Mouse (Mus musculus): ENCODE measurements around the gene Chrna1. TPM values are rescaled to one million over a fixed set of nuclear protein-coding genes. Genes with fewer than 3 reads are reported as not detected.

Gene Chrna1
- total and polyA plus RNA-seq, 3 experiments: 0.11 TPM; not detected in 2

GRCm38 (mm10) chr2:73588951-73589350, 8.8 kb upstream of the Chrna1 start:
- H3K4me1 ChIP-seq (ENCODE audit: insufficient read depth, low read depth, low read length): no peaks in the 10 kb centered on the region
- DNase-seq (ENCODE audit: low spot score) (no peak), ATAC-seq (ENCODE audit: extremely low read depth, insufficient number of reproducible peaks, low FRiP score, poor library complexity, severe bottlenecking) (no peak)
- no peaks in the 10 kb centered on the region for H3K9me3 ChIP-seq (replicated peaks)
- no peak overlapping the region for H3K4me3 ChIP-seq (ENCODE audit: low read depth, low read length)
- TF ChIP-seq GATA2 (IDR thresholded peaks at IDR 0.05; ENCODE audit: borderline replicate concordance, low read depth, low read length) (no peak), CTCF (IDR thresholded peaks at IDR 0.05; ENCODE audit: low read depth, low read length) (no peak), POLR2AphosphoS5 (IDR thresholded peaks at IDR 0.05; ENCODE audit: insufficient replicate concordance, low read depth, low read length) (no peak), TAL1 (conservative IDR thresholded peaks at IDR 0.05; ENCODE audit: low read depth, low read length) (no peak), GATA1 (IDR thresholded peaks at IDR 0.05; ENCODE audit: borderline replicate concordance, low read length) (no peak)
- no peaks in the 10 kb centered on the region; the same call in 1 of the 2 replicates for H3K27me3 ChIP-seq (ENCODE audit: insufficient read depth, low read length)
- no peaks in the 10 kb centered on the region for H3K36me3 ChIP-seq (replicated peaks)

GRCm38 (mm10) chr2:73587109-73587506, 7.0 kb upstream of the Chrna1 start:
- ATAC-seq (ENCODE audit: extremely low read depth, insufficient number of reproducible peaks, low FRiP score, poor library complexity, severe bottlenecking) (no peak), DNase-seq (ENCODE audit: low spot score) (no peak)
- H3K36me3 ChIP-seq (replicated peaks): no peaks in the 10 kb centered on the region
- H3K4me1 ChIP-seq (ENCODE audit: insufficient read depth, low read depth, low read length): no peaks in the 10 kb centered on the region
- H3K27me3 ChIP-seq (ENCODE audit: insufficient read depth, low read length): peaks cover 8% of the 10 kb centered on the region
- H3K4me3 ChIP-seq (ENCODE audit: low read depth, low read length): no peak overlapping the region
- H3K9me3 ChIP-seq (replicated peaks): no peaks in the 10 kb centered on the region
- no peak for TF ChIP-seq CTCF (IDR thresholded peaks at IDR 0.05; ENCODE audit: low read depth, low read length)

GRCm38 (mm10) chr2:73586392-73587108, 6.4 kb upstream of the Chrna1 start:
- Histone ChIP-seq H3K9me3 (replicated peaks) (no peaks in the 10 kb centered on the region), H3K4me3 (ENCODE audit: low read depth, low read length) (no peak overlapping the region), H3K36me3 (replicated peaks) (no peaks in the 10 kb centered on the region), H3K4me1 (ENCODE audit: insufficient read depth, low read depth, low read length) (no peaks in the 10 kb centered on the region), H3K27me3 (ENCODE audit: insufficient read depth, low read length) (peaks cover 8% of the 10 kb centered on the region)
- no peak for TF ChIP-seq GATA1 (IDR thresholded peaks at IDR 0.05; ENCODE audit: borderline replicate concordance, low read length)
- no peak for TF ChIP-seq TAL1 (conservative IDR thresholded peaks at IDR 0.05; ENCODE audit: low read depth, low read length)
- no peak for TF ChIP-seq POLR2AphosphoS5 (IDR thresholded peaks at IDR 0.05; ENCODE audit: insufficient replicate concordance, low read depth, low read length)
- no peak for TF ChIP-seq GATA2 (IDR thresholded peaks at IDR 0.05; ENCODE audit: borderline replicate concordance, low read depth, low read length)
- TF ChIP-seq CTCF (IDR thresholded peaks at IDR 0.05; ENCODE audit: low read depth, low read length): no peak
- DNase-seq (ENCODE audit: low spot score): no peak
- no peak for ATAC-seq (ENCODE audit: extremely low read depth, insufficient number of reproducible peaks, low FRiP score, poor library complexity, severe bottlenecking)

GRCm38 (mm10) chr2:73585347-73585831, 5.3 kb upstream of the Chrna1 start:
- Histone ChIP-seq H3K4me1 (ENCODE audit: insufficient read depth, low read depth, low read length) (no peaks in the 10 kb centered on the region), H3K27me3 (ENCODE audit: insufficient read depth, low read length) (peaks cover 12% of the 10 kb centered on the region), H3K36me3 (replicated peaks) (no peaks in the 10 kb centered on the region), H3K4me3 (ENCODE audit: low read depth, low read length) (no peak overlapping the region), H3K9me3 (replicated peaks) (no peaks in the 10 kb centered on the region)
- ATAC-seq (ENCODE audit: extremely low read depth, insufficient number of reproducible peaks, low FRiP score, poor library complexity, severe bottlenecking) (no peak), DNase-seq (ENCODE audit: low spot score) (no peak)
- TF ChIP-seq GATA2 (IDR thresholded peaks at IDR 0.05; ENCODE audit: borderline replicate concordance, low read depth, low read length) (no peak), CTCF (IDR thresholded peaks at IDR 0.05; ENCODE audit: low read depth, low read length) (no peak), TAL1 (conservative IDR thresholded peaks at IDR 0.05; ENCODE audit: low read depth, low read length) (no peak), POLR2AphosphoS5 (IDR thresholded peaks at IDR 0.05; ENCODE audit: insufficient replicate concordance, low read depth, low read length) (no peak), GATA1 (IDR thresholded peaks at IDR 0.05; ENCODE audit: borderline replicate concordance, low read length) (no peak)

GRCm38 (mm10) chr2:73584645-73585346, 4.7 kb upstream of the Chrna1 start:
- ATAC-seq (ENCODE audit: extremely low read depth, insufficient number of reproducible peaks, low FRiP score, poor library complexity, severe bottlenecking) (no peak), DNase-seq (ENCODE audit: low spot score) (no peak)
- no peaks in the 10 kb centered on the region for H3K36me3 ChIP-seq (replicated peaks)
- H3K4me1 ChIP-seq (ENCODE audit: insufficient read depth, low read depth, low read length): no peaks in the 10 kb centered on the region
- no peak overlapping the region for H3K4me3 ChIP-seq (ENCODE audit: low read depth, low read length)
- peaks cover 17% of the 10 kb centered on the region for H3K27me3 ChIP-seq (ENCODE audit: insufficient read depth, low read length)
- H3K9me3 ChIP-seq (replicated peaks): no peaks in the 10 kb centered on the region
- no peak for TF ChIP-seq GATA1 (IDR thresholded peaks at IDR 0.05; ENCODE audit: borderline replicate concordance, low read length)
- TF ChIP-seq TAL1 (conservative IDR thresholded peaks at IDR 0.05; ENCODE audit: low read depth, low read length): no peak
- TF ChIP-seq POLR2AphosphoS5 (IDR thresholded peaks at IDR 0.05; ENCODE audit: insufficient replicate concordance, low read depth, low read length): no peak
- TF ChIP-seq GATA2 (IDR thresholded peaks at IDR 0.05; ENCODE audit: borderline replicate concordance, low read depth, low read length): no peak
- no peak for TF ChIP-seq CTCF (IDR thresholded peaks at IDR 0.05; ENCODE audit: low read depth, low read length)

- no peak for ATAC-seq (ENCODE audit: extremely low read depth, insufficient number of reproducible peaks, low FRiP score, poor library complexity, severe bottlenecking)
- Histone ChIP-seq H3K9me3 (replicated peaks) (no peaks in the 10 kb centered on the region), H3K4me3 (ENCODE audit: low read depth, low read length) (no peak overlapping the region), H3K4me1 (ENCODE audit: insufficient read depth, low read depth, low read length) (no peaks in the 10 kb centered on the region), H3K36me3 (replicated peaks) (no peaks in the 10 kb centered on the region), H3K27me3 (ENCODE audit: insufficient read depth, low read length) (peaks cover 19% of the 10 kb centered on the region)
- no peak for TF ChIP-seq GATA2 (IDR thresholded peaks at IDR 0.05; ENCODE audit: borderline replicate concordance, low read depth, low read length)
- no peak for DNase-seq (ENCODE audit: low spot score)
These were observed 582 bp upstream of the Chrna1 start for GRCm38 (mm10) chr2:73580720-73581119.
